Mouse (Mus musculus): ENCODE measurements around the gene Scube1.

Scube1 gene

DNA sequence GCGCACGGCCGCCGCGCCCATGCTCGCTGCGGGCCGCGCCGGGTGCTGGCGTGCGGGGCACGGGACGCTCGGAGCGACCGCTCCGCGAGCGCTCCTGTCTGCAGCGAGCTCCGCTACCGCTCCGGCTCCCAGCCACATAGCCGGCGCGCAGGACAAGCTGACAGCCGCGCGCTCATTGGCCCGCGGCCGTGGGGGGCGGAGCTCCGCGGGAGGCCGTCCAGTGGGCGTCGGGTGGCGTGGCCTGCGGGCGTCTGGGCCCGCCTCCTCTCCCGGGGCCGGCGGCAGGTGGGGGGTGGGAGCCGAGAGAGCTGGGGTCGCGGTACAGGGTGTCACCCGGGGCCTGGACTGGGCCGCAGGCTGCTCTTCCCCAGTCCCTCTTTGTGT lies at the start of gene Scube1:
Gene Scube1 (minus strand): TSS at position 136 of the 384 bp plus-strand sequence.
- peak; percentile 76 for DNase-seq (ENCODE audit: low read depth, low spot score)

DNA sequence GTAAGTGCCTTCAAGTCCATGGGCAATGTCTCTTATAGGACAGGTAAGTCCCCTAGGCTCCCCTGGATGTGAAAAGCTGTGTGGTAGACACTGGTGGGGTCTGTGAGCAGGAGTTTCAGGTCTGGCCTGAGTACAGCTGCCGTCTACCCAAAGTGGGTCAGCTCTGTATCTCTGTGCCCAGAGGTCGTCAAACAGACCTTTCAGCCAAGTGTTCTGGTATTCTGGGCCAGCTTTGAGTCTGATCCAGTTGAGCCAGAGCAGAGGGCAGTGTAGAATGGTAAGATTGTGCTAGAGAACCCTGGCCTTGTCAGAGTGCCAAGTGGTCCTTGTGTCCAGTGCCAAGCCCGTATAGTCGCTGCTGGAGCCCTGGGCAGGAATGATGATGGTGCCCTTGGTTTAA lies 48.1 kb upstream of the Scube1 start:
- no peak for DNase-seq (ENCODE audit: low read depth, low spot score)

GRCm38 (mm10) chr15:83772460-83772859 lies 47.6 kb upstream of the Scube1 start:
- DNase-seq (ENCODE audit: low read depth, low spot score), result no peak

DNA sequence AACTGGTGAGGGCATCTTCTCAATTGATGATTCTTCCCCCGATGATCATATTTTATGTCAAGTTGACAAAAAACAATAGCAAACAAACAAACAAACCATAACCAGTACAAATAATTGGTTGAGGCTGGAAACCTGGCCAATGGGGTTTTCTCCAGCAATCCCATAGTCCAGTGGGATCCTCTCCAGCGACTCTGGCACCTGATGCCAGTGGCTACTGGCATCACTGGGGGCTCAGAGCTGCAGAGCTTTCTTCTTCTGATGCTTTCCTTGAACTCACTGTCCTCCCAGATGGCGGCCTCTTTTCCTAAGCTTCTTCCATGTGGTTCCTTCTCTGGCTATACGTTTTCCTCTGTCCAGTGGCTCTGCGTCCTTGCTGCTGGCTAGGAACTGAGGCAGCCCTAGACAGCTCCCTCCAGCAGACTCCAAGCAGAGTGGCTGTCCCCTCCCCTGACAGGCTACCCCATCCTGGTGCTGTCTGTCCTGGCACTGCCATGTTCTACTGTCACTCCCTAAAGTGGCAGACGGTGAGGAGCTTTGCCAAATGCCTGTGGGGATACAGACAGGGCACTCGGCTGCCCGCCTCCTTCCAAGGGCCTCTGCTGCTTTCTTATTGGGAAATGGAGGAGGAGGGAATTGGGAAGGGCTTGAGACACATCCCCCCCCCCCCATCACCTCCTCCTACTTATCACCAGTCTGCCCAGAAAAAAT lies 46.7 kb upstream of the Scube1 start:
- no peak for DNase-seq (ENCODE audit: low read depth, low spot score)

GRCm38 (mm10) chr15:83765388-83766029 lies 40.7 kb upstream of the Scube1 start:
- no peak for DNase-seq (ENCODE audit: low read depth, low spot score)

DNA sequence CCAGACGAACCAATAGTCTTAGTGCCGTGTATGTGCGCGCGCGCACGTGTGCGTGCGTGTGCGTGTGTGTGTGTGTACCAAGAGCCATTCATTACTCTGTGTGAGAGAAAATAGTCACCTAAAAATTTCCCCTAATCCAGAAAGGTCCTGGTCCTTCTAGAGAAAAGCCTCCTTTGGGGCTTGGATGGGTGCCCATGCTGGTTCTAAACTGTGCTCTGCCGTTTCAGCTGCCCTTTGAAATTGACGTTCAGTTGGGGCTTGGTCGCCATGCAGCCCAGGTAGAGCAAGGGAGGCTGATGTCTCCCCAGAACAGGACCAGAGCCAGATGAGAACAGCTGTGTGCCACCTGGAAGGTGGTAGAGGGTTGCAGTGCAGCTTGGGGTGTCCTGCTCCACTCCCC lies 36.7 kb upstream of the Scube1 start:
- DNase-seq (ENCODE audit: low read depth, low spot score), result no peak

DNA sequence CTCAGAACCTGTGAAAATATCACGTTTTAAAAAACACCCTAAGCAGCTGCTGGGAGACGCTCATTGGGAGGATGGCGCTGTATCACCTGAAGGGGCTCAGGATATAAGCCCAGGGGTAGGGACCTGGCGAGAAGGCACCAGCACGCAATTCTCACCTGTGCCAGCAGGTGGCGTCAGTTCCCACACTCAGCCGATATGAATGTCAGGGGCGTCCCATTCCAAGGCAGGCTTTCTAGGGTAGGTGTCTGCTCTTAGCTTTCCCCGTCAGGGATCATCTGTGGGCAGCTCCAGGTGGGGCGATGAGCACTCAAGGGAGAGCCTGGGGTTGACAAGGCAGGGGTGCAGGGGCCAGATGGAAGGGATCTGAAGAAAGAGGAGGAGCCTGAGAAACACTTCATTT lies 35.9 kb upstream of the Scube1 start:
- peak; percentile 45 for DNase-seq (ENCODE audit: low read depth, low spot score)

DNA sequence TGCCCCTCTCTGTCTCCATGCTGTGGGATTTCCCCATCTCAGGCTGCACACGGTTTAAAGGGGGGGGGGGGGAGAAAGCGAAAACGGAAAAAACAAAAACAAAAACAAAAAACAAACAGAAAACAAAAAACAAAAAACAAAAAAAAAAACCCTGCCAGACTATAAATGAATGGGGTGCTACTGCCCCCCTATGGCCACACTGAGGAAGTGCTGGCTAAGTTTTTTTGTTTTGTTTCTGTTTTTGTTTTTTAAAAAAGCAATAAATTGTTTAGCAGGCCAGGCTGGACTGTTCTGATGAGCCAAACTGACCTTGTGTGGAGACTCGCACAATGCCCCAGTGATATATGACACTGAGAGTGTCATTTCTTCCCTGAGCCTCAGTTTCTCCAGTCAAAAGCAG lies 34.1 kb upstream of the Scube1 start:
- no peak for DNase-seq (ENCODE audit: low read depth, low spot score)

GRCm38 (mm10) chr15:83756742-83757141 lies 31.9 kb upstream of the Scube1 start:
- DNase-seq (ENCODE audit: low read depth, low spot score), result no peak

GRCm38 (mm10) chr15:83749436-83749835 lies 24.6 kb upstream of the Scube1 start:
- no peak for DNase-seq (ENCODE audit: low read depth, low spot score)

DNA sequence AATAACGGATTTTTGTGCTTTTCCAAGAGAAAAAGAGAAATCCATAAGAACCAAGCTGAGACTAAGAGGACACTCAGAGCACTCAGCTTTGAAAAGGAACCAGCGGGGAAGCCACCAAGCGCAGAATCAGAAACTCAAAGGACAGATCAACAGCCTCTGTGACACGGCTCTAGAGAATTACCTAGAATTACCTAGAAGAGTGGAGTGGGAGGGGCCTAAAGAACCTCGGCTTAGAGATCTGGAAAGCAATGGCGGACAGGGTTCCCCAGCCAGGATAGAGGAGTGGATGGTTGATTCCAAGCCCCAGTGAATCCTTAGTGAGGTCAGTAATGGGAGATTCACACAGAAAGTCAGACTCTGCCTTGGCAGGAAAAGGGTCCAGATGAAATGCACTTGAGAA lies 24.2 kb upstream of the Scube1 start:
- DNase-seq (ENCODE audit: low read depth, low spot score), result no peak

DNA sequence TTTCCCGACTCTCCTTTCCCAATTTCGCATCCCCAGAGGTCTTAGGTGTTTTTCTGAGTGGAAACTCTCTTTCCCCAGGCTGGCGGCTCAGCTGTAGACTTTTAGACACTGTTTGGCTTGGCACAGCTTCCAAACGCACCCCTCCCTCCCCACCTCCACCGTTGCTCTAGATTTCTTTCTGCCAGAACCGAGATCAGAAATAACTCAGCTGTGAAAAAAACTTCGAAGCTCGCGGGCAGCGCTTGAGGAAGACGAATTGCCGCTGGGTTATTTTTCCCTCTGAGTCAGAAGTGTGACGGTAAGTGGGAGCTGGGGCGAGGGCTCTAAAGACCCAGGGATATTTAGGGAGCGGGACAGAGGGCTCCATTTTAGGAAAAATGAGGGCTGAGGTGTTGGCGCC lies 21.5 kb upstream of the Scube1 start:
- DNase-seq (ENCODE audit: low read depth, low spot score), result no peak

DNA sequence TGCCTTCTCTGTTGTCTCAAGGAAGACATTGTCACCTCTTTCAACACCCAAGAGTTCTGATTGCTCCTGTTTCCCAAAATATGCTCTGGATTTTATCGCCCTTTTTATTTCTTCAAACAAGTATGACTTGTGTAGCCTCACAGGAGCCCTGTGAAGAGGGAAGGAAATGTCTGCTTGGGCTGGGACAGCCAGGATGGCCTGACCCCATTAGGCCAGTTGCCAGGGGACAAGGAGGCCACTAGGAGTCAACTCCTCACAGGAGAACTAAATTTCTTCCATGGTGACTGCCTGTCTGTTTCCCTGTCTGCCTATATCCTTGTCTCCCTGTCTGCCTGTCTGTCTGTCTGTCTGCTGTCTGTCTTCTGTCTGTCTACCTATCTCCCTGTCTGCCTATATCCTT lies 17.2 kb upstream of the Scube1 start:
- no peak for DNase-seq (ENCODE audit: low read depth, low spot score)

DNA sequence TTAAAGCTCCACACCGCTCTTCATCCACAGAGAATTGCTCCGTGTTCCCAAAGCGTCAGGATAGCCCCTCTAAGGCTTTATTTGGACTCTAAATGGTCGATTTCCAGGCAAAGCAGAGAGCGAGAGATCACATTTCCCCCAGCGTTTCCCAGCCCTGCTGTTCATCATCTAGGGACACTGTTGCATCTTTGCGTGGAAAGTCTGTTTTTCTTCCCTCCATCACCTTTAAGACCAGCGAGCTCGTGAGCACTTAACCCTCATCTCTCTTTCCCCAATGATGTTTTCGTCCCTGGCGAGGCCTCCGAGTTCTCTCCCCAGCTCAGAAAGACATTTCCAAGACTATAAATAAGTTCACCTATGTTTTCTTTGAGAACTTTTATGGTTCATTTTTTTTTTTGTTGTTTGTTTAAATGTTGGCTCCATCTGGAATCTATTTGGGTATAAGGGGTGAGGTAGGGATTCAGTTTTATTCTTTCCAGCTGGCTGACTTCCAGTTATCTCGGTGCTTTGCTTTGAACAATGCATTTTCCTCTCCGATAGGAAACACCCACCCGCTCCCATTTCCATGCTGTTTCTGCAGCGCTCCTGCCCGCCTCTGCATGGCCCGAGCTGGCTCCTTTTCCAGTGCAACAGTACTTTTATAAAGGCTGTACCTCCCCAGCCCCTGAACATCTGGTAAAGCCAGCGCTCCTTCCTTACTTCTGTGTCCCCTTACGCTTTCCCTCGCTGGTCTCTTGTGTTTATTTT lies 16.0 kb upstream of the Scube1 start:
- no peak for DNase-seq (ENCODE audit: low read depth, low spot score)

DNA sequence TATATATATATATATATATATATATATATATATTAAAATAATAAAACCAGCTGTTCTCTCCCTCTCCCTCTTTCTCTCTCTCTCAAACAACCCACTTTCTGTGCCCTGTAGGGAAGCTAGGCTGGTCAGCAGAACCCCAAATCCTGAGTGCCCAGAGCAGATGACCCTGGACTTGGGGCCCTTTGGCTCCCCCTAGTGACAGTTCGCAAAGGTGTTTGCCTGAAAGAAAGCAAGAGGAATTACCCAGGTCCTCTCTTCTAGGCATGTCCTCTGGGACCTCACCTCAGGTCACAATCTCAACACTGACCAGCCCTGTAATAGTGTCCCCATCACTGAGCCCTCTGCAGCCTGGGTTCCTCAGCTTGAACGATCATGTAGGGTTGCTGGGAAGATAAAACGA lies 2.8 kb upstream of the Scube1 start:
- peak; percentile 61 for DNase-seq (ENCODE audit: low read depth, low spot score)

DNA sequence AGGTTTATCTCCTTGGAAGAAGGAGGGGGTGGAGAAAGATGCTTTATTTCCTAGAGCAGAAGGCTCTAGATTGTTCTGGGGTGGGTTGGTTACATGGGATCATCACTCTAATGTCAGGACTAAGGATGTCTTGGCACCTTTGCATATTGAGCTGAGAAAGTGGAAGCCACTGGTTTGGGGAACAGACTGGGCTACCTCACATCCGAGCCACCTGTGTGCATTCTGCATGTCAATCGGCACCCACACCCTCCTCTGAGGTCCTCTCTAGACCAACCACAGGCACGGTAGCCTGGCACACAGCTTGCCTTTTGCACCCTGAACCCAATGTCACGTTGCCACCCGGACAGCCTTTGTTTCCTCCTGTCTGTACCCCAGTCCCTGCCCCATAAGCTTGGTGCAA lies 1.9 kb upstream of the Scube1 start:
- no peak for DNase-seq (ENCODE audit: low read depth, low spot score)

DNA sequence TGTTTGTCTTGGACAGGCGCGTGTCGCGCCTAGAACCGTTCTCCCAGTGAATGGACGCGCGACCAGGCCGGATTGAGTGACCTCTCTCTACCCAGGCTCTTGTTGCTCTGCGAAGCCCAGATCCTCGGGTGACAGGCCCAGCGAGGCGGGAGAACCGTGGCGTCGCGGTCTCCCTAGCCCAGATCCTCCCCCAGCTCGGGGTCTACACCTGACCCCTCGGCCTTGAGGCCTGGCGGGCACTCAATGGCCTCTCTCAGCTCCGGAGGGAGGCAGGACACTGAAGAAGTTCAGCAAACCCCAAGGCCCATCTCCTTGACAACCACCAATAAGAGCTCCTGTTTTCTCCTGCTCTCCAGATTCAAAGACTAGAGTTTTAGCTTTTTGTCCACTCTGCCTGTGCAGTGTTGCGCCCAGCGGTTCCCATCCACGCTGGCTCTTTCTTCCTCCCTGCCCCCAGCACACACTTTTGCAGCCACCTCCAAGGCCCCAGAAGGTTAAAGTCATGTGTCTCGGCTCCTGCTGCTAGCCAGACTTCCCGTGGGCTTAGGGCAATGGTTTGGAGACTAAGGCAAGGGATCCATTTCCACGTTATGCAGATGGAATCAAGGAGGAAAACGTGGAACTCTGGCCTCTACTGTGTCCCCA lies 857 bp upstream of the Scube1 start:
- no peak for DNase-seq (ENCODE audit: low read depth, low spot score)

- DNase-seq (ENCODE audit: low read depth, low spot score), result no peak
These were observed 498 bp downstream of the Scube1 start for GRCm38 (mm10) chr15:83724160-83724885.

DNA sequence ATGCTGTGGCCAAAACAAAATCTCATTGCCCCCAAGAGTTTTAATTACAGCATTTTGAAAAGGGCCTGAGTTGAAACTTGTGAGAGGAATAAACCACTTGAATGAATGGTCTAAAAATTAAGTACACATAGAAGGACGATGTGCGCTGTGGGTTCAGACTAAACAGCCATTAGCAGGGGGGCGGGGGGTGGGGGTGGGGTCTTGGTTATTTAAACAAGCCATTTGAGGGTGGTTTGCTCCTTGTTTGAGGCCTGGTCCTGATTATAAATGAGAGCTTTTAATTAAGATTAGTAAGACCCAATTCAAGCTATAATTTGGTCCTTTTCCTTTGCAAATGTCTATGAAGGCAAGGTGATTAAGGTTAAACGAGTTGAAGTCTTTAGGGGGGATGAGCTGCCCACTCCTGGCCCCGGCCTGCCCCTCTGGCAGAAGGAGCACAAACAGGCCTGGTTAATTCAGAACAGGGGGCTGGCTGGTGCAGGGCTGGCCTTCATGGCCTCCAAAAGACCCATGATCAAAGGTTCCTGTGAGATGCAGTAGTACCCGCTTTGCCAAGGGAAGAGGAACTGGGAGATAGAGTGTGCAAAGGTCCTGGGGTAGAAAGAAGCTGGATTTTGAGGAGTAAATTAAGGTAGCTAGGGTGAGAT lies 9.1 kb downstream of the Scube1 start:
- no peak for DNase-seq (ENCODE audit: low read depth, low spot score)

GRCm38 (mm10) chr15:83712798-83713197 lies 12.0 kb downstream of the Scube1 start:
- DNase-seq (ENCODE audit: low read depth, low spot score), result no peak

DNA sequence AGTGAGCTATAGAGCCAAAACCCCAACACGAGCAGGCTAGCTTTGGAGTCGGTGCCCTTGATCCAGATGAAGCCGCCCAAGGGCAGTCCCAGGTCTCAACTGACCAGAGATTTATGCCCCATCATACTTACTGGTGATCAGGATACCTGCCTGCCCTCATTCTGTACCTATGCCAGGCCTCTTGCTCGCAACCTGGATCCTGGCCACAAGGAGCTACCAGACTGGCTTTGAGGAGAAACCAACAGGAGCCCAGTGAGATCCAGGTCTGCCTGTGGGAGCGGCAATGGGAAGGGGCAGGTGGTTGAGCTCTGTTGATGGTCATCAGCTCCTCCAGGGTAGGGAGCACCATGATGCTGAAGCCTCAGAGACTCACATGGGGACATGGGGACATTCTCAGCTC lies 12.5 kb downstream of the Scube1 start:
- no peak for DNase-seq (ENCODE audit: low read depth, low spot score)
